Comparison of ENCODE assay signal across 24 mouse cellular contexts in genomic region chr4:137377526-137378304, GRCm38 (mm10). TPM values are rescaled to one million over a fixed set of nuclear protein-coding genes. Genes with fewer than 3 reads are reported as not detected.
DNase-seq lines count a peak whose midpoint lies in the region; ATAC-seq and TF ChIP-seq lines count a peak whose summit lies in the region.
"Had no signal": no experiment of that assay in that cellular context is flagged by ENCODE, and none has a peak within 500 bp of the region (broad histone marks: within the 10 kb centered on the region; RNA-seq: fewer than 3 reads in every experiment).

No protein-coding gene starts in this region.

- peak; percentile 62 to 79 for DNase-seq in adrenal gland, adult (ENCODE audit: inconsistent age in 2 of 2, low spot score in 1 of 2)
- DNase-seq in adrenal gland, postnatal 4 days (ENCODE audit: low spot score in 2 of 2), result no peak
- DNase-seq in gastrocnemius, adult 2 months, result no peak
- no peak for DNase-seq in gastrocnemius, adult 18-20 months (ENCODE audit: low spot score)
- no peak for DNase-seq in liver, embryonic 11.5 days (ENCODE audit: low spot score)
- DNase-seq: cerebellum, adult 18-20 months; cerebellum, adult 9-11 months; cerebellum, postnatal 36 days; gastrocnemius, postnatal 25 days; kidney, adult 18-20 months had no signal

- H3K4me1 ChIP-seq in liver, embryonic 16.5 days (ENCODE audit: control insufficient read depth, low read depth, low read length), result peaks cover 9% of the 10 kb centered on the region
- H3K4me1 ChIP-seq in liver, embryonic 11.5 days (replicated peaks; ENCODE audit: control insufficient read depth, insufficient read depth, low read length), result peaks cover 13% of the 10 kb centered on the region

- ATAC-seq in liver, embryonic 16.5 days (ENCODE audit: low read depth), result 0 out of 2 replicates have a peak, but pooled peaks have one; percentile 28
- ATAC-seq in liver, embryonic 11.5 days (replicated peaks; ENCODE audit: low FRiP score), result no peak
- ATAC-seq in CD4-positive, CD25-positive, alpha-beta regulatory T cell, adult 4 months, result no peak
- ATAC-seq: forebrain, embryonic 16.5 days; intestine, embryonic 15.5 days had no signal

- H3K9ac ChIP-seq in liver, embryonic 16.5 days (ENCODE audit: low read depth, low read length), result no peak overlapping the region
- no peak overlapping the region for H3K9ac ChIP-seq in liver, embryonic 11.5 days (ENCODE audit: low read depth, low read length)
- H3K9ac ChIP-seq: embryonic facial prominence, embryonic 13.5 days; forebrain, embryonic 12.5 days; heart, embryonic 15.5 days; hindbrain, embryonic 14.5 days; intestine, embryonic 15.5 days had no signal

- no peaks in the 10 kb centered on the region for H3K36me3 ChIP-seq in liver, embryonic 16.5 days (ENCODE audit: control insufficient read depth, insufficient read depth)
- no peaks in the 10 kb centered on the region for H3K36me3 ChIP-seq in liver, embryonic 11.5 days (ENCODE audit: control insufficient read depth, insufficient read depth, low read length)
- H3K36me3 ChIP-seq: embryonic facial prominence, embryonic 13.5 days; forebrain, embryonic 12.5 days; heart, embryonic 15.5 days; hindbrain, embryonic 10.5 days; intestine, embryonic 15.5 days had no signal

- H3K27ac ChIP-seq in gastrocnemius, adult 2 months, result peak overlapping the region; percentile 61
- H3K27ac ChIP-seq in liver, embryonic 16.5 days (ENCODE audit: low read length), result no peak overlapping the region
- H3K27ac ChIP-seq in liver, embryonic 11.5 days (ENCODE audit: low read depth, low read length), result no peak overlapping the region
- H3K27ac ChIP-seq: embryonic facial prominence, embryonic 13.5 days; forebrain, embryonic 12.5 days; heart, embryonic 15.5 days; hindbrain, embryonic 10.5 days; hindbrain, embryonic 14.5 days; intestine, embryonic 15.5 days had no signal

- no peak for TF ChIP-seq CTCF in gastrocnemius, adult 2 months (IDR thresholded peaks at IDR 0.05)

- H3K27me3 ChIP-seq in liver, embryonic 16.5 days (ENCODE audit: control insufficient read depth, insufficient read depth, low read depth, low read length), result no peaks in the 10 kb centered on the region
- H3K27me3 ChIP-seq in liver, embryonic 11.5 days (replicated peaks; ENCODE audit: control insufficient read depth, insufficient read depth, low read length), result no peaks in the 10 kb centered on the region
- H3K27me3 ChIP-seq: CH12.LX; embryonic facial prominence, embryonic 13.5 days; heart, embryonic 15.5 days; intestine, embryonic 15.5 days had no signal

- H3K4me3 ChIP-seq in gastrocnemius, adult 2 months, result no peak overlapping the region
- H3K4me3 ChIP-seq in liver, embryonic 16.5 days (ENCODE audit: low read depth, low read length), result no peak overlapping the region
- no peak overlapping the region for H3K4me3 ChIP-seq in liver, embryonic 11.5 days (ENCODE audit: low read depth, low read length)
- H3K4me3 ChIP-seq: embryonic facial prominence, embryonic 13.5 days; forebrain, embryonic 12.5 days; heart, embryonic 15.5 days; hindbrain, embryonic 10.5 days; intestine, embryonic 15.5 days had no signal

- no peaks in the 10 kb centered on the region for H3K9me3 ChIP-seq in liver, embryonic 16.5 days (replicated peaks; ENCODE audit: control insufficient read depth, low read length)
- H3K9me3 ChIP-seq in liver, embryonic 11.5 days (ENCODE audit: control insufficient read depth, low read length), result no peaks in the 10 kb centered on the region
- H3K9me3 ChIP-seq: embryonic facial prominence, embryonic 13.5 days; forebrain, embryonic 12.5 days; heart, embryonic 15.5 days; hindbrain, embryonic 10.5 days; intestine, embryonic 15.5 days had no signal

- H3K4me2 ChIP-seq in liver, embryonic 16.5 days (ENCODE audit: low read depth, low read length), result no peak overlapping the region
- no peak overlapping the region for H3K4me2 ChIP-seq in liver, embryonic 11.5 days
- H3K4me2 ChIP-seq: embryonic facial prominence, embryonic 13.5 days; forebrain, embryonic 12.5 days; heart, embryonic 15.5 days; hindbrain, embryonic 14.5 days; intestine, embryonic 15.5 days had no signal

- WGBS in liver, embryonic 16.5 days (ENCODE audit: insufficient replicate concordance), result 68% methylated on average over 4 of the region's 4 CpGs
- WGBS in liver, embryonic 11.5 days, result 74% methylated on average over 4 of the region's 4 CpGs

- intact Hi-C loops in gastrocnemius, adult 2 months (cut with DNase I), result no loop called here

RNA-seq across cellular contexts. Expression of gene Cdc42, which starts 20.2 kb away (rescaled TPM):
- total RNA-seq in adrenal gland, postnatal 4 days (2021), result 100 to 1,000 TPM; 407 to 413 TPM
- total RNA-seq in gastrocnemius, adult 2 months (2021), result 100 to 1,000 TPM; 169 to 187 TPM
- 100 to 1,000 TPM; 167 to 172 TPM for total RNA-seq in gastrocnemius, adult 18-20 months (2021)
- polyA plus RNA-seq in liver, embryonic 16.5 days (2015; fragmentation: Nextera tagmentation; extraction: Ambion mirVana), result 235 and 242 TPM in 2 replicates
- polyA plus RNA-seq in liver, embryonic 11.5 days (2014; fragmentation: Nextera tagmentation; extraction: Ambion mirVana), result 459 and 500 TPM in 2 replicates
- polyA plus RNA-seq in CD4-positive, CD25-positive, alpha-beta regulatory T cell, adult 4 months (2017; shearing (Covaris generic)), result 100 to 1,000 TPM; 630 to 632 TPM

RNA-seq across cellular contexts. Expression of gene Cela3a, which starts 31.9 kb away (rescaled TPM):
- total RNA-seq in adrenal gland, postnatal 4 days (2021), result 1 to 10 TPM in 1 of 2 experiments, not detected in 1; 8.3 TPM
- total RNA-seq in gastrocnemius, adult 2 months (2021), result not detected
- not detected for total RNA-seq in gastrocnemius, adult 18-20 months (2021)
- not detected in 2 replicates for polyA plus RNA-seq in liver, embryonic 16.5 days (2015; fragmentation: Nextera tagmentation; extraction: Ambion mirVana)
- not detected in 2 replicates for polyA plus RNA-seq in liver, embryonic 11.5 days (2014; fragmentation: Nextera tagmentation; extraction: Ambion mirVana)
- not detected for polyA plus RNA-seq in CD4-positive, CD25-positive, alpha-beta regulatory T cell, adult 4 months (2017; shearing (Covaris generic))
- total RNA-seq: CH12.LX; gastrocnemius, postnatal 25 days; granulocyte monocyte progenitor cell, adult 5-6 weeks; heart, postnatal 25 days had no signal
- polyA plus RNA-seq: C2C12; embryonic facial prominence, embryonic 13.5 days; forebrain, embryonic 12.5 days; forebrain, embryonic 16.5 days; frontal cortex, adult 2 months; heart, embryonic 15.5 days; hindbrain, embryonic 10.5 days; hindbrain, embryonic 14.5 days; intestine, embryonic 15.5 days had no signal

RNA-seq across cellular contexts. Expression of gene Cela3b, which starts 52.6 kb away (rescaled TPM):
- 100 to 1,000 TPM in 1 of 2 experiments, not detected in 1; 918 TPM for total RNA-seq in adrenal gland, postnatal 4 days (2021)
- not detected for total RNA-seq in gastrocnemius, adult 2 months (2021)
- total RNA-seq in gastrocnemius, adult 18-20 months (2021), result under 1 TPM in 1 of 2 experiments, not detected in 1; 0.34 TPM
- polyA plus RNA-seq in liver, embryonic 16.5 days (2015; fragmentation: Nextera tagmentation; extraction: Ambion mirVana), result 0.46 and 6.1 TPM in 2 replicates
- not detected in 2 replicates for polyA plus RNA-seq in liver, embryonic 11.5 days (2014; fragmentation: Nextera tagmentation; extraction: Ambion mirVana)
- not detected for polyA plus RNA-seq in CD4-positive, CD25-positive, alpha-beta regulatory T cell, adult 4 months (2017; shearing (Covaris generic))
- total RNA-seq: CH12.LX; gastrocnemius, postnatal 25 days; granulocyte monocyte progenitor cell, adult 5-6 weeks; heart, postnatal 25 days had no signal
- polyA plus RNA-seq: C2C12; embryonic facial prominence, embryonic 13.5 days; forebrain, embryonic 12.5 days; forebrain, embryonic 16.5 days; frontal cortex, adult 2 months; heart, embryonic 15.5 days; hindbrain, embryonic 10.5 days; hindbrain, embryonic 14.5 days had no signal

Comparison
In these comparisons a context has a peak if more than half of its experiments do, and no peak if none do; other contexts are left out.
1. DNase-seq: peak in adrenal gland, adult (2 of 2); none in adrenal gland, postnatal 4 days (0 of 2), gastrocnemius, adult 2 months (single experiment), gastrocnemius, adult 18-20 months (single experiment) and liver, embryonic 11.5 days (single experiment).